Mouse (Mus musculus): ENCODE measurements around the gene Olfr145. TPM values are rescaled to one million over a fixed set of nuclear protein-coding genes. Genes with fewer than 3 reads are reported as not detected.

Olfr145 gene
- not detected in 2 replicates for polyA plus RNA-seq (2016; fragmentation: Nextera tagmentation; extraction: Ambion mirVana)

DNA sequence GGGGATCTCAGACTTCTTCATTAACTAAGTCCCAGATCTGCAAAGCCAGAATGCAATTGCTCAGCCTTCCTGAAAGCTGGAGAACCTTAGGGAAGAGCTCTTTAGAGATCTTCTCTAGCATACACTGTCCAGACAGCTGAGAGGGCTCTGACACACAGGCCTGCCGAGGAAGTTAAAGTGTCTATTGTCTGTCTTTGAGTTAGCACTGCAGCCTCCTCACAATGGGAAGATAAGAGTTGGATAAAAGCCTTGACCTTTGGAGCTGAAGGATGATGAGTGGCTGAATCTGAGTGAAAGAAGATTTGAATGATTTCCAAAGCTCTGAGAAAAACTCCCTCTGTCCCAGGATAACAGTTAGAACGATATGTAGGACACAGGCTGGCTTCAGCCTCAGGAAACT is at the start of gene Olfr145:
Olfr145 (plus strand) TSS at position 64 of the 400 bp plus-strand sequence.
- H3K4me3 ChIP-seq: no peak within 1 kb of the TSS
- H3K4me1 ChIP-seq: no peaks in the 10 kb centered on the region
- no peak for ATAC-seq (ENCODE audit: low FRiP score, low read depth)
- 40% methylated on average over 2 of the region's 2 CpGs for WGBS
- H3K27ac ChIP-seq: no peak within 1 kb of the TSS
- no peak within 1 kb of the TSS for H3K4me2 ChIP-seq (replicated peaks)
- no peaks in the 10 kb centered on the region for H3K9me3 ChIP-seq
- no peaks in the 10 kb centered on the region for H3K36me3 ChIP-seq
- H3K27me3 ChIP-seq (replicated peaks): no peaks in the 10 kb centered on the region
- no peak within 1 kb of the TSS for H3K9ac ChIP-seq

DNA sequence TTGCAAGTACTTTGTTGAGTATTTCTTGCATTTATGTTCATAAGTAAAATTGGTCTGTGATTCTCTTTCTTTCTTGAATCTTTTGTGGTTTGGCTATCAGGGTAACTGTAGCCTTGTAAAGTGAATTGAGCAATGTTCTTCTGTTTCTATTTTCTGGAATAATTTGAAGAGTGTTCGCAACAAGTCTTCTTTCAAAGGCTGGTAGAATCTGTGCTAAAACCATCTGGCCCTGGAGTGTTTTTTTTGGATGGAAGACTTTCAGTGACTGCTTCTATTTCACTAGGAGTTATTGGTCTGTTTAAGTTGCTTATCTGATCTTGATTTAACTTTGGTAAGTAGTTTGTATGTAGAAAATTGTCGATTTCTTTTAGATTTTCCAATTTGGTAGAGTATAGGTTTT is 47.3 kb upstream of the Olfr145 start:
- 94% methylated on average over 2 of the region's 2 CpGs for WGBS

DNA sequence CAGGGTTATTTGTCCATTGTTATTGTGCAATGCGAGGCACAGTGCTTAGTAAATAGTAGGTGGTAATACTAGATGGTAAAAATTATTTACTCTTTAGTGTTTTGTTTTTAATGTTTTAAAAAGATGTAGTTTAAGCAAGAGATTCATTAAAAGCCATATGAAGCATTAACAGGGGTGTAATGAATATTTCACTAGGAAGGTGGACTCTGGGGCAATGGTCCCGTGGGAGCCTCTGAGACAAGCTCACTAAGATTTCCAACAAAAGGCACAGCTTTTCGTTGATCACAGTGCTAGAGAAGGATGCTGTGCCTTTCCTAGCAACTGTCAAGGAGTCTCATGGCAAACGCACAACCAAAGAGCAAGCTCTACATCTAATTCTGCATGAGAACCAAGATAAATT is 42.6 kb upstream of the Olfr145 start, which contains the start of gene Olfr877:
Olfr877 (plus strand) TSS at position 301 of the 400 bp plus-strand sequence.
- Histone ChIP-seq H3K9ac (no peak within 1 kb of the TSS), H3K4me2 (replicated peaks) (no peak within 1 kb of the TSS), H3K4me3 (no peak within 1 kb of the TSS), H3K9me3 (no peaks in the 10 kb centered on the region), H3K4me1 (no peaks in the 10 kb centered on the region), H3K27ac (no peak within 1 kb of the TSS), H3K27me3 (replicated peaks) (no peaks in the 10 kb centered on the region), H3K36me3 (no peaks in the 10 kb centered on the region)
- WGBS: 80% methylated on average over 4 of the region's 4 CpGs
- ATAC-seq (ENCODE audit: low FRiP score, low read depth): no peak

More for the DNA sequence above, 47.3 kb upstream of the Olfr145 start:
- Histone ChIP-seq H3K4me1 (no peaks in the 10 kb centered on the region), H3K4me2 (replicated peaks) (no peak overlapping the region), H3K9me3 (no peaks in the 10 kb centered on the region), H3K27ac (no peak overlapping the region), H3K27me3 (replicated peaks) (no peaks in the 10 kb centered on the region), H3K4me3 (no peak overlapping the region), H3K9ac (no peak overlapping the region), H3K36me3 (no peaks in the 10 kb centered on the region)
- ATAC-seq (ENCODE audit: low FRiP score, low read depth): no peak

DNA sequence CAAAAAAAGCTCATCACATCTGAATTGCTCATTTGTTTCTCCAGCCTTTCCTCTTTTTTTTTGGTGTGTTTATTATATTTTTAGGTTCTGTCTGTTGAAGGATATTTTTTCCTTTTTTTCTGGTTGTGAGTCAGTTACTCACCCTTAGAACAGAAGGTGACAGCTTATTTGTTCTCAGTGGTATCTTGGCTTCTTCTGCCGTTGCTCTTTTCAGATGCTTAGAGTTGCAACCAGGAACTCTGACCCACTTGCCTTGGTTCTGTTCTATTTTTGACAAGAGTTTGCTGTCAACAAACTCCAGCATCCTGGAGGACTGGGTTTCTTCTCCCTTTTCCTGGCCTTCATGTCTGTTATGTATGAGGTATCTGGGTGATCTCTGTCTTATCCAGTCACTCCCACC is 33.2 kb upstream of the Olfr145 start:
- no peak overlapping the region for H3K27ac ChIP-seq
- H3K4me1 ChIP-seq: no peaks in the 10 kb centered on the region
- no peak overlapping the region for H3K9ac ChIP-seq
- no peaks in the 10 kb centered on the region for H3K9me3 ChIP-seq
- ATAC-seq (ENCODE audit: low FRiP score, low read depth): no peak
- H3K27me3 ChIP-seq (replicated peaks): no peaks in the 10 kb centered on the region
- no peak overlapping the region for H3K4me2 ChIP-seq (replicated peaks)
- WGBS: 79% methylated on average over 1 of the region's 1 CpGs
- H3K4me3 ChIP-seq: no peak overlapping the region
- no peaks in the 10 kb centered on the region for H3K36me3 ChIP-seq

DNA sequence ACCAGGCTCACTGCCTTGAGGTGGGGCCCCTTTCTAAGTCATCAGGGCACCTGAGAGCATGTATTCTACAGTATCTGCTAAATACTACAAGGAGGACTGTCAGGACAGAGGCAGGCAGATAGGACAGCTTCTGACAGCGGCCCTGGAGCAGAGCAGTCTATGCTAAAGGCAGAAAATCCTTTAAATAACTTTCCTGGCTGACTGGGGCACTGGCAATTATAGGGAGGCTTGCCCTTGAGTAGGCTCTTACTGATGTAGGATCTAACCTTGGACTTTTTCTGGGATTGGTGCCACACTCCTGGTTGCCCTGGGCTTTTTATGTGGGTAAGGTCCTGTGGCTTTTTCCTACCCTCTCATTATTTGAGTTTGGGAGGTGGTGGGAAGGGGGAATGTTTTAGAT is 26.3 kb upstream of the Olfr145 start:
- H3K9ac ChIP-seq: no peak overlapping the region
- no peaks in the 10 kb centered on the region for H3K27me3 ChIP-seq (replicated peaks)
- H3K4me1 ChIP-seq: no peaks in the 10 kb centered on the region
- no peaks in the 10 kb centered on the region for H3K36me3 ChIP-seq
- no peak overlapping the region for H3K27ac ChIP-seq
- H3K4me3 ChIP-seq: no peak overlapping the region
- no peak for ATAC-seq (ENCODE audit: low FRiP score, low read depth)
- 67% methylated on average over 1 of the region's 1 CpGs for WGBS
- no peaks in the 10 kb centered on the region for H3K9me3 ChIP-seq
- H3K4me2 ChIP-seq (replicated peaks): no peak overlapping the region

DNA sequence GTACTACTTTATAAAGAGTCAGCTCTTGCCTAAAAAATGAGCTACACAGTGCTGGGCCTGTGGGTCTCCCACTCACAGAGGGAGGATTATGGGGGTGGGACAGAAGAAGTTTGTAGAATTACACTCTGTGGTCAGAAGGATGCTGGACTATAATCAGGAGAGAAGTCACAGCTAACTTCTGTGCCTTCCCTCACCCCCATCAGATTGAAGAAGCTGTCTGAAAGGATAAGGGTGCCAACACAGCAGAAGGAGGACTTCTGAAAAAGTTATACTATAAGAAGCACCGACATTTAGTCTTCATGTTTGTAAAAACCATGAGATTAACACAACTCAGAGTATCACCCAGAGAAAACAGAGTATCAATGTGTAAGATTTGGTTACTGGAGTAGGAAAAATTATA is 25.4 kb upstream of the Olfr145 start:
- ATAC-seq (ENCODE audit: low FRiP score, low read depth): no peak
- no peaks in the 10 kb centered on the region for H3K36me3 ChIP-seq
- no peak overlapping the region for H3K27ac ChIP-seq
- H3K27me3 ChIP-seq (replicated peaks): no peaks in the 10 kb centered on the region
- no peaks in the 10 kb centered on the region for H3K4me1 ChIP-seq
- no peaks in the 10 kb centered on the region for H3K9me3 ChIP-seq
- H3K4me2 ChIP-seq (replicated peaks): no peak overlapping the region
- WGBS: 92% methylated on average over 1 of the region's 1 CpGs
- no peak overlapping the region for H3K4me3 ChIP-seq
- H3K9ac ChIP-seq: no peak overlapping the region

DNA sequence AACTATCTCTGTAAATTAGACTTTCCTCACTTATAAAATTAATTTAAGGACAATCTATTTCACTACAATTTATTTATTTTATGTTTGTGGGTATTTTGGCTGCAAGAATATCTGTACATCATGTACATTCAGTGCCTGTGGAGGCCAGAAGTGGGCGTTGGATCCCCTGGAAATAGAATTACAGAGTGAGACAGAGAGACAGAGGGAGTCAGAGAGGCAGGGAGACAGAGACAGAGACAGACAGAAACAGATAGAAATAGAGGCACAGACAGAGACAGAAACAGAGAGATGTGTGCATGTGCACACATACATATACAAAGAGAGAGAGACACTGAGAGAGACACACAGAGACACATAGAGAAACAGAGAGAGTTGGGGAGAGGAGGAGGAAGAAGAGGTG is 25.0 kb upstream of the Olfr145 start:
- no peaks in the 10 kb centered on the region for H3K4me1 ChIP-seq
- H3K4me3 ChIP-seq: no peak overlapping the region
- H3K4me2 ChIP-seq (replicated peaks): no peak overlapping the region
- H3K9ac ChIP-seq: no peak overlapping the region
- no peaks in the 10 kb centered on the region for H3K36me3 ChIP-seq
- WGBS: 71% methylated on average over 1 of the region's 1 CpGs
- no peaks in the 10 kb centered on the region for H3K9me3 ChIP-seq
- H3K27me3 ChIP-seq (replicated peaks): no peaks in the 10 kb centered on the region
- H3K27ac ChIP-seq: no peak overlapping the region
- ATAC-seq (ENCODE audit: low FRiP score, low read depth): no peak

DNA sequence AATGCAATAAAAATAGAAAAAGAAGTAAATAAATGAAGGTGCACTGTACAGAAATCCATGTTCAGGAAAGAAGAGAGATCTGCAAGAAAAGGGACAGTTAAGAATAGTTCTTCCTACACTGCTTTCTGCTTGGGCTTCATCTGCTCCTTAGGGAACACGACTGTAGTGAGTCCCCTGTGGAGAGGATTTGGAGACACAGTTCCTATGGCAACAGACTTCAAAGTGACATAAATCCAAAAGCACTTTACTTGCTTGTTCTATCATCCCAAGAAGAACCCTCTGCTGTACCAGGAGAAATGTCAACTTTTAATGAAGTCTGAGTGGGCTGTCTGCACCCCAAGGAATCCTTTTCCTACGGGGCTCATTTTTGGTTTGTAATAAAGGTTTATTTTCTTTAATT is 5.6 kb upstream of the Olfr145 start:
- no peak overlapping the region for H3K9ac ChIP-seq
- 38% methylated on average over 2 of the region's 2 CpGs for WGBS
- no peak for ATAC-seq (ENCODE audit: low FRiP score, low read depth)
- no peaks in the 10 kb centered on the region for H3K9me3 ChIP-seq
- H3K4me1 ChIP-seq: no peaks in the 10 kb centered on the region
- no peaks in the 10 kb centered on the region for H3K36me3 ChIP-seq
- no peak overlapping the region for H3K27ac ChIP-seq
- no peak overlapping the region for H3K4me2 ChIP-seq (replicated peaks)
- no peak overlapping the region for H3K4me3 ChIP-seq
- no peaks in the 10 kb centered on the region for H3K27me3 ChIP-seq (replicated peaks)

DNA sequence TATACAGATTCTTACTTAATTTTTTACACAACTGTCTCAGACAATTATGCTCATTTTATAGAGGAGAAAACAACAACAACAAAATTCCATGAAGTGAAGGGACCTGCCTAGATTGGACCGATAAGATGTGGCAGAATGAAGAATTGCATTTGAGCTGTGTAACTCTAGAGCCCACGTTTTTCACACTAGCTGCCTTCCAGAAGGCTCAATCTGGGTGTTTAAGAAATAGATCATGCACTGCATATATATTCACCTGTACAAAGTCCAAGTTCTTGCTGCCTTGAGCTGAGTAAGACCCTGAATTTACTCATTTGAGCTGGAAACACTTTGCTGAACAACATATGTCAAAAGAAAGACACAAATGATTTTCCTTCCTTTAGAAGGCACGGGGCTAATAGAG is 9.0 kb downstream of the Olfr145 start:
- no peak for ATAC-seq (ENCODE audit: low FRiP score, low read depth)
- H3K4me2 ChIP-seq (replicated peaks): no peak overlapping the region
- H3K27ac ChIP-seq: no peak overlapping the region

DNA sequence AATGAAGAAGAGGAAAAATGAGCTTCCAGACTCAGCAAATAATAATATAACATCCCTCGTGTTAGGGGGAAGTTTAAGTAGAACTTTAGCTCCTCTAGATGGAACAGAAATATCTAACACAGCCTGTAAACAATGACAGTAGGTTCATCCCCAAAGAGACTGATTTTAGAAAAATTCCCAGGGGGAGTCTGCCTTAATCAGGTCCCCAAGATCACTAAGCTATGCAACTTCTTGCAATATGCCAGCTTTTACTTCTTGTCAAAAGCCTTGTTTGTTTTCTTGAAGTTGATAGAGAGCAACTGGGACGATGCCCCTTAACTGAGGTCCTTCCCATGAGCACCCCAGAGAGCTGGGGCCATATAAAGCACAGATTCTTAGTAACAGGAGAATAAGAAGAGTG is 21.0 kb downstream of the Olfr145 start, which contains the start of gene Olfr878:
Olfr878 (plus strand) TSS at position 301 of the 400 bp plus-strand sequence.
- no peak within 1 kb of the TSS for H3K4me3 ChIP-seq
- H3K27me3 ChIP-seq (replicated peaks): no peaks in the 10 kb centered on the region
- no peak within 1 kb of the TSS for H3K9ac ChIP-seq
- no peaks in the 10 kb centered on the region for H3K36me3 ChIP-seq
- ATAC-seq (ENCODE audit: low FRiP score, low read depth): no peak
- H3K4me1 ChIP-seq: no peaks in the 10 kb centered on the region
- H3K27ac ChIP-seq: no peak within 1 kb of the TSS
- H3K4me2 ChIP-seq (replicated peaks): no peak within 1 kb of the TSS
- WGBS: 78% methylated on average over 2 of the region's 2 CpGs
- no peaks in the 10 kb centered on the region for H3K9me3 ChIP-seq

More for the DNA sequence above, 9.0 kb downstream of the Olfr145 start:
- H3K36me3 ChIP-seq: no peaks in the 10 kb centered on the region
- no peaks in the 10 kb centered on the region for H3K9me3 ChIP-seq
- no peaks in the 10 kb centered on the region for H3K27me3 ChIP-seq (replicated peaks)
- no peaks in the 10 kb centered on the region for H3K4me1 ChIP-seq
- no peak overlapping the region for H3K4me3 ChIP-seq
- 76% methylated on average over 3 of the region's 3 CpGs for WGBS
- H3K9ac ChIP-seq: no peak overlapping the region

DNA sequence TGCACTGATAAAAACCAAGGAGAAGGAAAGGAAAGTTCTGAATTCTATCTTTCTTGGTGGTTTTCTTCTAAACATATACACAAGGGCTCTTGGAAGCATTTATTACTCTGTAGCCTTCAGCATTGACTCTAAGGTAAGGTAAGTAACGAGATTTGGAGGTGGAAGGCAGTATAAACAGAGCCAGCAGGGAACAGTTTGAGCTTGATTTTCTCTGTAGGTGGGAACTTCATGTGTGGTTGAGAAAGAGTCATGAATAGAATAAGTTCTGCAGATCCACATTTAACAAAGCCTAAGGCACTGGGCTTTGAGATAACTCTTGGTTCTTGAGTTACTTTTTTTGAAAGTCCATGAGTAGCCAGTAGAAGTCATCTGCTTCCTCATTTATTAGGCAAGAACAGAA is 21.5 kb downstream of the Olfr145 start:
- H3K4me1 ChIP-seq: no peaks in the 10 kb centered on the region
- H3K36me3 ChIP-seq: no peaks in the 10 kb centered on the region
- H3K9me3 ChIP-seq: no peaks in the 10 kb centered on the region
- H3K4me3 ChIP-seq: no peak overlapping the region
- WGBS: 67% methylated on average over 1 of the region's 1 CpGs
- no peak overlapping the region for H3K27ac ChIP-seq
- no peak overlapping the region for H3K9ac ChIP-seq
- H3K4me2 ChIP-seq (replicated peaks): no peak overlapping the region
- no peak for ATAC-seq (ENCODE audit: low FRiP score, low read depth)
- H3K27me3 ChIP-seq (replicated peaks): no peaks in the 10 kb centered on the region

DNA sequence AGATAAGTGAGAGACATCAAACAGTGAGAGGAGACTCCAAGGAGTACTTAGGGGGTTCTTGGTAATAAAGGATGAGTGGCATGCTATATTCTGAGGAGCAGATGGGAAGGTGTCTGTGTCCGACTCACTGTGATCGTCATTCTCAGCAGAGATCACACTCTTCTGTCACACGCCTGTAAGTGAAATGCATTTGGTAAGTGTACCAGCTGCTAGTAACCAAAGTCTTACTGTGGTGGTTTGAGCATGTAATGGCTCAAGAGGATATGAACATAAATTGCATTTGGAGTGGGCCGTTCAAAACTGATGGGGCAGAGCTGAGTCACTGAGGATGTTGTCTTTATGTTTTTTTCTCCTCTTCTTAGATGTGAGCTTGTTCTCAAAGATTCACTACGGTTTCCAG is 27.7 kb downstream of the Olfr145 start:
- Histone ChIP-seq H3K9me3 (no peaks in the 10 kb centered on the region), H3K4me1 (no peaks in the 10 kb centered on the region), H3K9ac (no peak overlapping the region), H3K36me3 (no peaks in the 10 kb centered on the region), H3K27ac (no peak overlapping the region), H3K27me3 (replicated peaks) (no peaks in the 10 kb centered on the region), H3K4me3 (no peak overlapping the region), H3K4me2 (replicated peaks) (no peak overlapping the region)
- ATAC-seq (ENCODE audit: low FRiP score, low read depth): no peak
- 81% methylated on average over 5 of the region's 5 CpGs for WGBS

DNA sequence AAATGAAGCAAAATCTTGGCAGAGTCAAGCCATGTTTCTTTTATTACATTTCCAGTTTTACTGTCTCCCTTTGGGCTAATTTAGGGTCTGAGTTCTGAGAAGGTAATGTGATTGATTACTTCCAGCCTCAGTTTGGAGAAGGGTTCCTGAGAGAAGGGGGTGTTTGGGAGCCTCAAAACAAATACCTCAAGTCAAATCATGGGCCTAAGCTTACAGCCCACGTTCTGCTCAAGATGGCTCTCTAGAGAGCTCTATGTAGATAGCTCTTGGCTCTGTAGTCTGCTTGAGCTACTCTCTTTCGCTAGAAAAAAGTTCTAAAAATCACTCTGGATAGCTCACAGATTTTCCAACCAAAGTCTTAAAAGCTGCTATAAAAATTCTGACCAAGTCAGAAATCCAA is 28.9 kb downstream of the Olfr145 start:
- no peak overlapping the region for H3K4me2 ChIP-seq (replicated peaks)
- no peak overlapping the region for H3K4me3 ChIP-seq
- no peaks in the 10 kb centered on the region for H3K4me1 ChIP-seq
- H3K9me3 ChIP-seq: no peaks in the 10 kb centered on the region
- H3K27ac ChIP-seq: no peak overlapping the region
- no peak overlapping the region for H3K9ac ChIP-seq
- WGBS: 57% methylated on average over 2 of the region's 2 CpGs
- no peak for ATAC-seq (ENCODE audit: low FRiP score, low read depth)
- H3K27me3 ChIP-seq (replicated peaks): no peaks in the 10 kb centered on the region
- no peaks in the 10 kb centered on the region for H3K36me3 ChIP-seq
